Mouse (Mus musculus): ENCODE results near the gene Akt3.

The Akt3 gene

GRCm38 (mm10) chr1:177258034-177258342, at the start of gene Akt3:
TSS of gene Akt3 (minus strand) at chr1:177258203.
- DNase-seq (ENCODE audit: low read depth, low spot score), result peak; percentile 49

GRCm38 (mm10) chr1:177307549-177307948, 49.5 kb upstream of the Akt3 start:
- no peak for DNase-seq (ENCODE audit: low read depth, low spot score)

GRCm38 (mm10) chr1:177298231-177298630, 40.2 kb upstream of the Akt3 start:
- DNase-seq (ENCODE audit: low read depth, low spot score), result no peak

GRCm38 (mm10) chr1:177286764-177287163, 28.8 kb upstream of the Akt3 start:
- DNase-seq (ENCODE audit: low read depth, low spot score), result no peak

GRCm38 (mm10) chr1:177281925-177282324, 23.9 kb upstream of the Akt3 start:
- DNase-seq (ENCODE audit: low read depth, low spot score), result no peak

- DNase-seq (ENCODE audit: low read depth, low spot score), result no peak
Measured at GRCm38 (mm10) chr1:177277361-177277760, 19.4 kb upstream of the Akt3 start.

- DNase-seq (ENCODE audit: low read depth, low spot score), result no peak
Measured at GRCm38 (mm10) chr1:177267645-177268044, 9.6 kb upstream of the Akt3 start.

GRCm38 (mm10) chr1:177262926-177263325, 4.9 kb upstream of the Akt3 start:
- no peak for DNase-seq (ENCODE audit: low read depth, low spot score)

- DNase-seq (ENCODE audit: low read depth, low spot score), result no peak
Measured at GRCm38 (mm10) chr1:177260796-177261195, 2.8 kb upstream of the Akt3 start.

GRCm38 (mm10) chr1:177259038-177259600, 1.1 kb upstream of the Akt3 start:
- DNase-seq (ENCODE audit: low read depth, low spot score), result no peak

GRCm38 (mm10) chr1:177258343-177259037, 487 bp upstream of the Akt3 start:
- DNase-seq (ENCODE audit: low read depth, low spot score), result peak; percentile 82

- DNase-seq (ENCODE audit: low read depth, low spot score), result peak; percentile 81
Measured at GRCm38 (mm10) chr1:177257178-177258033, 597 bp downstream of the Akt3 start.

- DNase-seq (ENCODE audit: low read depth, low spot score), result no peak
Measured at GRCm38 (mm10) chr1:177248638-177249037, 9.4 kb downstream of the Akt3 start.

GRCm38 (mm10) chr1:177238368-177238767, 19.6 kb downstream of the Akt3 start:
- DNase-seq (ENCODE audit: low read depth, low spot score), result no peak

- DNase-seq (ENCODE audit: low read depth, low spot score), result no peak
Measured at GRCm38 (mm10) chr1:177236695-177237094, 21.3 kb downstream of the Akt3 start.

- no peak for DNase-seq (ENCODE audit: low read depth, low spot score)
Measured at GRCm38 (mm10) chr1:177236249-177236648, 21.8 kb downstream of the Akt3 start.

GRCm38 (mm10) chr1:177234462-177234861, 23.5 kb downstream of the Akt3 start:
- DNase-seq (ENCODE audit: low read depth, low spot score), result no peak

- DNase-seq (ENCODE audit: low read depth, low spot score), result no peak
Measured at GRCm38 (mm10) chr1:177231122-177231521, 26.9 kb downstream of the Akt3 start.

- DNase-seq (ENCODE audit: low read depth, low spot score), result no peak
Measured at GRCm38 (mm10) chr1:177198978-177199377, 59.0 kb downstream of the Akt3 start.

GRCm38 (mm10) chr1:177195224-177195623, 62.8 kb downstream of the Akt3 start:
- no peak for DNase-seq (ENCODE audit: low read depth, low spot score)

- no peak for DNase-seq (ENCODE audit: low read depth, low spot score)
Measured at GRCm38 (mm10) chr1:177194324-177194723, 63.7 kb downstream of the Akt3 start.

- DNase-seq (ENCODE audit: low read depth, low spot score), result no peak
Measured at GRCm38 (mm10) chr1:177191623-177192022, 66.4 kb downstream of the Akt3 start.

GRCm38 (mm10) chr1:177190358-177190757, 67.6 kb downstream of the Akt3 start:
- no peak for DNase-seq (ENCODE audit: low read depth, low spot score)

Measured in ES-CJ7 (cell line).